Mouse (Mus musculus) thymus, postnatal 14 days (tissue): ENCODE measurements around the gene Olfml3.
A peak's percentile ranks its signal among the peaks of the same experiment; 100 is the strongest.

Source experiments
- DNase-seq: peaks from one replicate; pipeline ENCODE4 v3.0.0; 2021

Olfml3 gene

GRCm38 (mm10) chr3:103737778-103738571 is at the start of gene Olfml3:
Olfml3 (minus strand) TSS chr3:103738001.
- DNase-seq = peak; percentile 92

DNA sequence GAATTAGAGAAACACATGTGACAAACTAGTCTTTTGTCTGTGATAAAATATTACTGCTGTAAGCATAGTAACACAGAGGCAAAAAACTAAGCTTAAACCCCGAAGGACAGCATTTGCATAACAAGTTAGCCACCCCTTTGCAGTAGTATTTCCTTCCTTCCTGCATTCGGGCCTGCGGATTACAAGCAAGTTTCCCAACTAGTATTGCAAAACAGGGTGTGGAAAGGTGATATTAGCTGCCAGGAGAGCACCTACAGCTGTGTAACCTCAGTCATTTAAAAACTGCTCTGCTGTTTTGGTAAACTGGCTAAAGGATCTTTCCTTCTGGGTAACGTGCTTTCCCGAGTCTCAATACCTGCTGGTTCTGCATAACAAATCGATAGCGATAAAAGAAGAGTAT is 49.4 kb upstream of the Olfml3 start:
- no peak for DNase-seq

DNA sequence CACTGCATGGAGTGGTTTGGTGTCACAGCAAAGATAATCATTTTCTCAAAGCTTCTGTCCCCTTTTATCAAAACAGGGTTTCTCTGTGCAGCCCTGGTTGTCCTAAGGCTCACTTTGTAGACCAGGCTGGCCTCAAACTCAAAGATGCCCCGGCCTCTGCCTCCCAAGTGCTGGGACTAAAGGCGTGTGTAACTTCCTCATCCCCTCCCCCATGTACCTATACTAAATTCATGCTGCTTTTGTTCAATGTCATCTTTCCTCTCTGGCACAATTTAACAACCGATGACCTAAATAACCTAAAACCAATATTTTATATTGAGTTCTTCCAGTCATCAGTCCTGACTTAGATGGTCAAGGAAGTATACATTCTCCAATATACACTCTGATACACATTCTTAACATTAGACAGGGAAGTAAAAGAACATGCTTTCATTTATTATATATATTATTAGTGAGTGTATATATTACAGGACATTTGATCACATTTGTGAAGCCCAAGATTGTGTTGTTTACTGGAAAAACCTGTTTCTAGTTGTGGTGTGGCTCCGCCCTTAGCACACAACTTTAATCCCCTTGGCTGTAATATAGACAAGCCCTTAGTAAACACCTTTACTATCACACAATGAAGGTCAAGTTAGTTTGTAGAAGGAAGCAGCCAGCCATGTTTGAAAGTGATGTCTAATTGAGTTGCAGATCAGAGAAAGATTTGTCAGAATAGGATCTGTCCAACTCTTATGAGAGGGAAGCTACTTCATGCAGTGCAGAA is 45.2 kb upstream of the Olfml3 start:
- DNase-seq = no peak

DNA sequence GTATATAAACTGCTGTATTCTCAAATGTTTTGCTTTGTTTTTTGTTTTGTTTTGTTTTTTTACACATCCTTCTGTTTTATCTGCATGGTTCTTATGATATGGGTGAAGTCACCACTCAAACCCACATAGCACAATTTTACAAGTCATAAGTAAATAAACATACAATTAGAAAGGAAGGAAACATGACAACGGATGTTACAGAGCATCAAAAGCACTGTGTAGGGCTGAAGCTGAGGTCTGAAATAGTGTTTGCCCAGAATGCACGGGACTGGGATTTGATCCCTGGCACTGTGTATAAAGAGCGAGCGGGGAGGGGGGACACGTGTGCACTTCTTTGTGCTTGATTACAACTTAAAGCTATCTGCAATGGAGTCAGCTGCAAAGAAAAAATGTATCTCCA is 43.0 kb upstream of the Olfml3 start:
- DNase-seq = no peak

DNA sequence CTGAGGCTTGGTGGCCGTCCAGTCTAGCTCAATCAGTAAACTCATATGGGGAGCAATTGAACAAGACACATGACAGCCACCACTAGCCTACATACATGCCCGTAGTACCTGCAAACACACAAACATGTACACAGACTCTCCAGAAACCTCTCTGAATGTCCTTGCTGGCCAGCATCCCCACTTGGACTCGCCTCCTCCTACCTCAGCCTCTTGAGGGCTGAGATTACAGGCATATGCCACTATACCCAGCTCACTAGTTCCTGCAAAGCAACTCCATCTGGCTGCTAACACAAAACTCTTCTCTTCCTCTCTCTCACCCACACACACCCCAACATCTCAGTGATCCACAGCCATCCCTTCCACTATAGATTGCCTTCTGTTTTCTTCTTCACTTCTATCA is 42.5 kb upstream of the Olfml3 start:
- DNase-seq = peak; percentile 34

DNA sequence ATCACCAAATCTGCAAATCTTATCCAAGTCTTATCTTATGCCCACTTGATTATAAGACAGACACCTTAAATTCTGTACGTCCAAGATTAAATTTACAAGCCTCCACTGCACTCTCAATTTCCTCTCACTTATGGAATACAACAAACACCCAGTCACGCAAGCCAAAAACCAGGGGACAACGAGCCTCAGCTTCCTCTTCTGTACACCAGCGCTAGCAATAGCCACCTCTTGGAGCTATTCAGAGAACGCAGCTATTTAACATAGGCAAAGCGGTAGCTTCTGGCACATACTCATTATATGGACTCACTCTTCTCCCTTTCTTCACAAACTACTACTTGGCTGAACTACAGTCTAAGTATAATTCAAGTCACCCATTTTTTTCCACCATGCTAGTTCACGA is 41.4 kb upstream of the Olfml3 start:
- DNase-seq = peak; percentile 38

DNA sequence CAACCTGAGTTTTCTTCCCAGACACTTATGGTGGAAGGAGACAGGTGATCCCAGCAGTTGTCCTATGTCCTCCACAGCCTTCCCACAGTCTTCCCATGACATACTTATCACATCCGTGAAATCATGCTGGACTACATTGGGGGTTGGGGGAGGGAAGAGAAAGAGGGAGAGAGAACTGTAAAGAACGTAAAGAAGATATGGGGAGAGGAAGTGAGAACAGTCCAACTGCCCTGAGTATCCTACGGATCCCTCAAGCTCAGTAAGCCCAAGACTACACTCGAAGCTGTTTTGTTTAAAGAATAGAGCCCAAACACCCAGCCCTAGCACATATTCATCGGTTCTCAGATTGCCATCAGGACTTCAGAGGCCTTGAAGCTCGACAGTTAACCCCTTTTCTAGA is 40.9 kb upstream of the Olfml3 start:
- DNase-seq = no peak

GRCm38 (mm10) chr3:103777940-103778339 is 40.1 kb upstream of the Olfml3 start:
- DNase-seq = peak; percentile 77

GRCm38 (mm10) chr3:103774009-103774408 is 36.2 kb upstream of the Olfml3 start:
- peak; percentile 79 for DNase-seq

DNA sequence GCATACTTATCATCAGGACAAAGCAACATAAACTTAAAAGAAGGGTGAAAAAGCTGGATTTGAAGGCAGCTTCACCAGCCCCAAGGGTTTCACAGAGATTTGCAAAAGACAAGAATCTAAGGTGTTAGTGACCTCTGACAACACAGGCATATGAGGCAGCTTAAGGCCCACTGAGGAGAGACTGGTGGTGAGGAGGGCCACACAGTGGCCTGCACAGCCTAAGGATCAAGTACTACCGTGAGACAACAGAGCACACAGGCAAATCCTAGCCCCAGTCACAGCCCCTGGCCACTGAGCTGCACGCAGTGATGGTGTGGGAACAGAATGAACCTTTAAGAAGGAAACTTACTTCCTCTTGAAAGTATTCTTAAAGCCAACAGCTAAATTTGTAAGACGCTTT is 35.7 kb upstream of the Olfml3 start:
- peak; percentile 50 for DNase-seq

DNA sequence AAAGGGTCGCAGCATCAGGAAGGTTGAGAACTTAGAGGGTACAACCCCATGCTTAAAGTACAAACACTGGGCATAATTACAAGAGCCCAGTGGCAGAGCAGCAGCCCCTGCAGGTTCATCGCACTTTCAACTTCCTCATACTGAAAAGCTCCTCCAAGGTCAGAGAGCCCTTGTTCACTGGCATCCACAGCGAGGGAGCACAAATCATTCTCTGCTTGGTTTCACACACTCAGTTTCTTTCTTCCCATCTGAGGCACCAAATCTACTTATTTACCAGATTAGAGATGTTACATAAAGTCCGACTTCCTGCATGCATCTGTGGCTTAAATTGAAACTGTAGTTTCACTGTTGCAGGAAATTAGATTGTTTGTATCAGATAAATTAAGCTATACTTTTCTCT is 35.0 kb upstream of the Olfml3 start:
- DNase-seq = peak; percentile 41

DNA sequence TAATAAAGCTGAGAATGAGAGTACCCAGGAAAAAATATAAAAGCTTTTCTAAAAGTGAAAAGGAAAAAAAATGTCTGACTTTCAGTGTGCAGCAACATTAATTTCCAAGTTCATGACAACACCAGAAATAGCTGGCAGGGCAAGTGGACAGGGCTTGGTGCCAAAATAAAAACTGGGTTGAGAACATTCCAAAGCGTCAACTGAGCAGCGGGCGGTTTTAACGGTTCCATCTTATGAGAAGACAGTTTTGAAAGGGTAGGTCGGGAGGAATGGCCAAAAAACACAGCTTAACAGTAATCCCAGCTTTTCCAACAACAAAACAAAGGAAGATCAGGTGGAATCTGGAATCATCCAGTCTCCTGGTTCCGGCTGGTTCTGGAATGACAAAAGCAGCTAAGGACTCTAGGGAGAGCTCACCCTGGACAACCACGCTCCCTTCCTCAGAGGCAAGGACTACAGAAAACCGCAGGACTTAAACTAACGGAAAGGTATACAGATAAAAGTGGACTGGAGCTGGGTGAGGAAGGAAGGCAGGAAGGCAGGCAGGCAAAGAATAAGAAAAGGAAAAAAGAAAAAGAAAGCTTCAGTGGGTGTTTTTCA is 33.8 kb upstream of the Olfml3 start:
- no peak for DNase-seq

DNA sequence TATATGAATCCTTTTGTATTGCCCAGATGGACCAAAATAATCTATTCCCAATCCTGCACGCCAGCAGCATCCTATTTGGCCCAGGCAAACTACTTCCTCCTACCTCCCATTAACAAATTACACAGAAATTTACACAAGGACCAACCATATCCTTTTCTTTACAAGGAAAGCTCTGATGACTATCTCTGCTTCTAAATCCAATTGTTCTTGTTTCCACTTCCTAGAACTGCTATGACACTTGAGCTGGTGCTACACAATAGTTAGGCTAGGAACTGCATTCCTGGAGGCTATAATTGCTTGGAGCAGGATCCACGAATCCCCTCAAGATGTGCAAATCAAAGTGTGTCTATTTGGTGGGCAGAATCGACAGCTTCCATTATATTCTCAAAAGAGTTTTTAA is 29.0 kb upstream of the Olfml3 start:
- no peak for DNase-seq

GRCm38 (mm10) chr3:103759261-103759970 is 21.6 kb upstream of the Olfml3 start:
- DNase-seq = no peak

DNA sequence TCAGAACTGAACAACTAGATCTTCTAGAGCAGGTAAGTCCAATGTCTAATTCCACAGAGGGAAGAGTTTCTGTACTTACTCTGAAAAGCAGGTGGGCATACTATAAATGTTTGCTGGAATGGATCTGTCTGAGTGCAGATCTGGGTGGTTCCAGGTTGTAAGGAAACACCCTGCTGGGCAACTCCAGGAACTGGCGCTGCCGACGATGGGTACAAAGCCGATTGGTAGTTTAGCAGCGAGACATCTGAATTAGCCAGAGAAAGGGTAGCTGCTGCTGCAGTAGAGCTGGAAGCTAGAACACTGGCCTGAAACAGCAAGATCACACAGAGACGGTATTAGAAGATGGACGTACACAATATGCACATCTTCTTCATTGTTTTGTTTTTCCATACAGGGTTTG is 20.7 kb upstream of the Olfml3 start:
- no peak for DNase-seq

GRCm38 (mm10) chr3:103756920-103757319 is 19.1 kb upstream of the Olfml3 start:
- no peak for DNase-seq

DNA sequence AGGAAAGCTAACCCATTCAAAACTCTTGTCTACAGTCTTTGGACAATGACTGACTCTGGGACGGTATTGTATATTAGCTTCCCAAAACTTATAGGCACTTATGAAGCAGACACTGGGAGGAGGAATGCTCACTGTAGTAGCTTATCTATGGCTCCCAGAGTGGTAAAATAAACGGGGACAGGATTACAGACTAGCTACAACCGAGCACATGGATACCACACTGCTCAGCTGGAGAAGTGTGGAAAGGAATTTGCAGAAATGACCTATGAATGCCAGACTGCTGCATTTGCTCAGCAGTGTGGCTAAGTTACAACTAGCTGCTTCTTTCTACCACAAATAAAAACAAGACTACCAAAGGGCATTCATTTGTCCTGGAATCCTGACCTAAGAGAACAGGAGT is 17.6 kb upstream of the Olfml3 start:
- no peak for DNase-seq

GRCm38 (mm10) chr3:103751558-103751957 is 13.8 kb upstream of the Olfml3 start:
- DNase-seq = no peak

GRCm38 (mm10) chr3:103746711-103747110 is 8.9 kb upstream of the Olfml3 start:
- DNase-seq = no peak

DNA sequence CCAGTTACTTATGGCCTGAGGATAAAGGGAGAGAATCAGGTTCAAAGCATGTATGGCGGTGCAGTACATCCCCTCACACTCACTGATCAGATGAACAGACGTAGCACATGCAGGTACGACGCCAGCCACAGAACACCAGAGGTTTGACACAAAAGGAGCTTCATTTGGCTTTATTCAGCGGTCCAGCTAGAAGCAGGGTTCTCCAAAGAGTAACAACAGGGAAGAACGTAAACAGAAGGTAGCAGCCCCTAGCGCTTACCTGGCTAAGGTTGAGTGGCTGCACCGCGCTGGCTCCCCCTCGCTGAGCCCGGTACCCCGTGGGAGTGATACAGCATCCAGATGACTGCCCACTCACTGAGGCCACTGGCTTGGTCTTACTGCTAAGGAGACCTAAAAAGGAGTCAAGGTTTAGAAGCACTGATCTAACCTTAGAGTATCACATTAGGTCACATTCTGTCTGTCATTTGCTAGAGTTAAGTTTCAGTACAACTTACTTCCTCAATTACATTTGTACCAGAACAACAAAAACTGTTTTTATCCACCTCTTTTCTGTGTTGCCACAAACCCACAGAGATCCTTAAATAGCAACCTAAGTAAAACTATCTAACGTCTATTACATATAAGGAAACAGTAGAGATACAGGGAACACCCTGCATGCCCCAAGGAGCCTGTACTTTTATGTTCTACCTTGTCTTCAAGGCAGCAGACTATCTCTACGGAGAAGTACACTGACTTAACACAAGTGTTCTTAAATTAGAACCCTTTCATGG is 7.4 kb upstream of the Olfml3 start:
- DNase-seq = no peak

GRCm38 (mm10) chr3:103743208-103743607 is 5.4 kb upstream of the Olfml3 start:
- DNase-seq = no peak

- peak; percentile 28 for DNase-seq
Observed at GRCm38 (mm10) chr3:103740342-103740741, 2.5 kb upstream of the Olfml3 start.

DNA sequence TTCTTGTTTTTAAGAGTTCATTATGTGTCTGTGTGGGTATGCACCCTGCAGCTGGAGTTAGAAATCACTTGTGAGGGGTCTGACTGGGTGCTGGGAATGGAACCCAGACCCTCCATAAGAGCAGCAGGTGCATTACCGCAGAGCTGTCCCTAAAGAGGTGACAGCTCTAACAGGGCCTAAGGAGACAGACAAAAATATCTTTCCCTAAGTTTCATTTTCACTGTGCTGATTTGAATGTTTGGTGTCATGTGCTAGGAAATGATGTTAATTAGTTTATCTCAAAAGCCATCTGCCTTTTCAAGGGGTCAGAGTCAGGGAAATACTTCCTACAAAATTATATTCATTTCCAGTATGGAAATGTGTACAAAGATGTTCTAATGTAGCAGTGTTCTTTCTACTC is 1.5 kb upstream of the Olfml3 start, which contains the start of gene Gm10964:
Gm10964 (plus strand) TSS at position 38 of the 400 bp plus-strand sequence.
- no peak for DNase-seq
